Mouse (Mus musculus) neural tube, embryonic 15.5 days (tissue): ENCODE measurements at regions not wholly inside any gene's neighbourhood (a gene's known extent, or its start where the extent isn't known, plus 50 kb on each side); places are given as distances from the start of the nearest gene placed in this dataset.

Source experiments
- ATAC-seq: fragments of 200-750 bp; cut with Nextera tagmentation; 2 replicates; pipeline ENCODE4 v1.8.0; 2017; ENCODE audit warnings: mild to moderate bottlenecking, moderate TSS enrichment, moderate library complexity; ENCODE audit not compliant: low FRiP score
- H3K27ac ChIP-seq: fragments of 300-500 bp; sonication (generic); replicated peaks from 2 replicates; pipeline ENCODE4 v1.5.1; 2015; ENCODE audit warnings: mild to moderate bottlenecking, inconsistent platforms
- H3K27me3 ChIP-seq: fragments of 300-500 bp; sonication (generic); replicated peaks from 2 replicates; pipeline ENCODE4 v1.6.1; 2015; ENCODE audit warnings: inconsistent platforms
- H3K36me3 ChIP-seq: fragments of 300-500 bp; sonication (generic); 2 replicates; pipeline ENCODE4 v1.6.1; 2015; ENCODE audit warnings: inconsistent platforms
- H3K4me1 ChIP-seq: fragments of 300-500 bp; sonication (generic); 2 replicates; pipeline ENCODE4 v1.6.1; 2015; ENCODE audit warnings: inconsistent platforms
- H3K4me2 ChIP-seq: fragments of 300-500 bp; sonication (generic); 2 replicates; pipeline ENCODE4 v1.6.1; 2015; ENCODE audit warnings: inconsistent platforms, mild to moderate bottlenecking, moderate library complexity
- H3K4me3 ChIP-seq: fragments of 300-500 bp; sonication (generic); replicated peaks from 2 replicates; pipeline ENCODE4 v1.5.1; 2015; ENCODE audit warnings: mild to moderate bottlenecking, inconsistent platforms
- H3K9ac ChIP-seq: fragments of 300-500 bp; sonication (generic); replicated peaks from 2 replicates; pipeline ENCODE4 v1.6.1; 2015; ENCODE audit warnings: mild to moderate bottlenecking, inconsistent platforms
- H3K9me3 ChIP-seq: fragments of 300-500 bp; sonication (generic); replicated peaks from 2 replicates; pipeline ENCODE4 v1.6.1; 2016; ENCODE audit warnings: inconsistent platforms
- WGBS: fragments of 180-500 bp; shearing (Covaris S2); methylation state at CpG from one replicate; pipeline ENCODE4 v1.1.7; 2015; ENCODE audit warnings: mixed read lengths; 5-methylcytosine and 5-hydroxymethylcytosine counted together

DNA sequence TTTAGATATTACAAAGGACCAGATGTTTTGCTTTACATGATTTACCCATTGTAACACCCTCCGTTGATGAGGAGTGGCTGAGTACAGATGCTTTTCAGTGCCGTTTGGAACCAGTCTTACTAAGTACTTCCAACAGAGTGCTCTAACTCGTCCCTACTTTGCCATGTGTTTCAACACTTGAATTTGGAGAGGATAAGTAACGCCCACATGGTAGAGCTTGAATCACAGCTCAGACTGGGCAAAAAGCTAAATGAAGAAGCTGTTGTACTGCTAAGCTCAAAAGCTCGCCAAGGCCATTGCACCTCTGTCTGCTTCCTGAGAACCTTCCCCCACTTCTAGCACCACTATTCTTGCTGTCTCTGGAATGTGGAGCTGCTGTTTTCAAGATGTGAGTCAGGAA, 471.1 kb downstream of the Nfib start:
- no peak overlapping the region for H3K27ac ChIP-seq
- no peak overlapping the region for H3K4me3 ChIP-seq
- H3K9me3 ChIP-seq = no peaks in the 10 kb centered on the region
- H3K36me3 ChIP-seq = no peaks in the 10 kb centered on the region
- ATAC-seq = no peak
- no peak overlapping the region for H3K4me2 ChIP-seq
- H3K9ac ChIP-seq = no peak overlapping the region
- no peaks in the 10 kb centered on the region for H3K27me3 ChIP-seq
- 90% methylated on average over 5 of the region's 5 CpGs for WGBS
- no peaks in the 10 kb centered on the region for H3K4me1 ChIP-seq

DNA sequence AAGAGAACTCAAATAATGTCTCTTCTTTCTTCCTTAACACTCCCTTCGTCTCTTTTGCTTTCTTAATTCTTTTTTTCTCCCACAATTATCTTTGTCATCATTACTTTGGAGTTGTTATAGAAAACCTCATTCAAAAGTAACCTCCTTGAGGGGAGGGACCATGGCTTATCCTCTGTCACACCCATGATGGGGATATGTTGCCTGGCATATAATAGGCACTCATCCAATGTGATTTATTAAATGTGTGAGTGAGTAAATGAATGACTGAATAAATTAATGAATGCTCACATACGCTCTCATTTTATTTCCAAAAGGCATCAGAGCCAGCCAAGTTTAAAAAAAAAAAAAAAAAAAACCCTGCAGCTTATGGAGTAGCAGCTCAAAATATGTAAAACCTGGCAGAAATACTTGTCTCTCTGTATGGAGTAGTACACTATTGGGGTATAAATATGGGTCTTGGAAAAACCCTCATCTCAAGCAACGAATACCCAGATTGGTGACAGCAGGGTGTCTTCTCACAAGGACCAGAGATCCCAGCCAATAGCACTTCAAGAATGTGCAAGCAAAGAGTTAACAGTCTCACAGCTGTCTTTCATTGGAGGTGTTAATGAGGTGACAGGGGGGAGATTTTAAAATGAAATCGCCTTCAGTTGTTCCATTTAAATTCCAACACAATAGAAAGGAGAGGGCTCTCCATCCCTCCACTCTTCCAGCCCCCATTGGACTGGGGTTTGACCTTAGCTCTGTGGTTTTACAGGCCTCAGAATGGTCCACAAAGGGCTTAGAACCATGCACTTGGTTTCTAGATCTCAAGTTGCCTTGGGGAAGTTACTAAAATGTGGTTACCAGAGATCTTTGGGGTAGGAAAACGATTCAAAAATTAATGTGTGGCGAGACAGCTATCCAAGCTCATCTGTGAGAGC, 479.1 kb downstream of the Nfib start:
- H3K27ac ChIP-seq = no peak overlapping the region
- no peak overlapping the region for H3K4me3 ChIP-seq
- H3K4me2 ChIP-seq = no peak overlapping the region
- 69% methylated on average over 6 of the region's 6 CpGs for WGBS
- no peaks in the 10 kb centered on the region for H3K27me3 ChIP-seq
- H3K4me1 ChIP-seq = no peaks in the 10 kb centered on the region
- no peaks in the 10 kb centered on the region for H3K9me3 ChIP-seq
- no peak for ATAC-seq
- H3K9ac ChIP-seq = no peak overlapping the region
- H3K36me3 ChIP-seq = no peaks in the 10 kb centered on the region

DNA sequence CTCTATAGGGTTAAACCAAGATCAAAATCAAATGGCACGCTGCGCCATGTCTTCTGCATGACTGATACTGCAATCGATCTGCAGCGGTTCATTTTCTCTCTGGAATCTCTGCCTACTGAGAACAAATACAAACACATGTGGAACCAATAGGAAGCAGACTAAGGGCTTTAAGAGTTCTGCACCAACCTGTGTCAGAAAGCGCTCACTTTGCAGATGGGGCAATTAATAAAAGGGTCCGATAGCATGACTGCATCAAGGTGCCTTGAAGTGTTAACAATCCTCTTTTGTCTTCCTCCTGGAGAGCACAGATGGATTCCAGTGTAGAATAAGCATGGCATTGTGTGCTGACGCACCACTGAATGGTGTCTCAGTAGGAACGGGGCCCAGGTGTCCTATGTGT, 484.8 kb downstream of the Nfib start:
- WGBS = 31% methylated on average over 8 of the region's 8 CpGs
- H3K27ac ChIP-seq = no peak overlapping the region

DNA sequence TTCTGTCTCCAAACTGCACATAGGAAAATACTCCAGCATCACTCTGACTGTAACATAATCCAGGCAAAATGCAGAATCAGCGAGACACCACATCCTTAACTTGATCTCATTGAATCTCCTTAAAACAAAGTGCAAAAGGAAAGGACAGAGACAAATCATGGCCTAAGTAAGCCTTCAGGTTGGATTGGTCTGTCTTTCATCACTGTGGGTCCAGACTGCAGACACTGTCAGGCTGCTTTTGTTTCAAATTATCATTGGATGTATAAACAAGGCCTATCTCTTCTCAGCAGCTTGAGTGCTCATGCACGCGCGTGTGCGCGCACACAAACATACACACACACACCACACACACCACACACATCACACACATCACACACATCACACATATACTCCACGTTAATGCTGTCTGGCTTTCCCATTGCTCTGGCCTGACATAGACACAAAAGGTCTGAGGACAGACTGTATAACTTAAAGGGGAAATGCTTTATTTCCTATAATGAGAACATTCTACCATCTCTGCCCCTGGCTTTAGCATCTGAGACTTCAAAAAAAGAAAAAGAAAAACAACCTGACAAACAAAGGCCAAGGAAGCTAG, 485.3 kb downstream of the Nfib start:
- no peaks in the 10 kb centered on the region for H3K27me3 ChIP-seq
- H3K4me2 ChIP-seq = no peak overlapping the region
- H3K4me1 ChIP-seq = peaks cover 9% of the 10 kb centered on the region; the same call in 1 of the 2 replicates
- H3K9me3 ChIP-seq = no peaks in the 10 kb centered on the region
- H3K27ac ChIP-seq = no peak overlapping the region
- ATAC-seq = no peak
- H3K4me3 ChIP-seq = no peak overlapping the region
- H3K9ac ChIP-seq = no peak overlapping the region
- no peaks in the 10 kb centered on the region for H3K36me3 ChIP-seq
- WGBS = 82% methylated on average over 7 of the region's 7 CpGs

More for the DNA sequence above, 484.8 kb downstream of the Nfib start:
- Histone ChIP-seq H3K4me1 (peaks cover 9% of the 10 kb centered on the region; the same call in 1 of the 2 replicates), H3K36me3 (no peaks in the 10 kb centered on the region), H3K4me2 (no peak overlapping the region), H3K9ac (no peak overlapping the region), H3K27me3 (no peaks in the 10 kb centered on the region), H3K4me3 (no peak overlapping the region), H3K9me3 (no peaks in the 10 kb centered on the region)
- 0 out of 2 replicates have a peak, but pooled peaks have one; percentile 38 for ATAC-seq

DNA sequence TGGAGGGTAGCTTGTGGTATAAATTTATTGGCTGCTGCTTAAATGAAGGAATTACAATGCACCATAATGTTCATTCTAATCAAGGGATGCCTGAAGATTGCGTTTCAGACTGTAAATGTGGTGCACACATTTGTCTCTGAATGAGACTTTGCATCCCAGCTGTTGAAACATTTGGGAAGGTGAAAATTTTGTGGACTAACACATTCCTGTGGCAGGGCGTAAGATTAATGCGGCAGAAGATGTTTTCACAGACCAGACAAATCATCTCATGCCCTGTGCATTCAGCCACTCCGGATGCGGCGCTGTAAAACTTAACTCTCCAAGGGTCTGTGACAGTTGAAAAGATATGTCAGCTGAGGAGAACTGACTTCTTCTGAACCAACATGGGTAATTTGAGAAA, 486.9 kb downstream of the Nfib start:
- H3K4me1 ChIP-seq = peaks cover 9% of the 10 kb centered on the region; the same call in 1 of the 2 replicates
- no peak overlapping the region for H3K9ac ChIP-seq
- H3K36me3 ChIP-seq = no peaks in the 10 kb centered on the region
- no peak overlapping the region for H3K4me2 ChIP-seq
- H3K9me3 ChIP-seq = no peaks in the 10 kb centered on the region
- no peaks in the 10 kb centered on the region for H3K27me3 ChIP-seq
- 73% methylated on average over 6 of the region's 6 CpGs for whole genome bisulfite sequencing
- no peak for ATAC-seq
- H3K27ac ChIP-seq = no peak overlapping the region
- no peak overlapping the region for H3K4me3 ChIP-seq

DNA sequence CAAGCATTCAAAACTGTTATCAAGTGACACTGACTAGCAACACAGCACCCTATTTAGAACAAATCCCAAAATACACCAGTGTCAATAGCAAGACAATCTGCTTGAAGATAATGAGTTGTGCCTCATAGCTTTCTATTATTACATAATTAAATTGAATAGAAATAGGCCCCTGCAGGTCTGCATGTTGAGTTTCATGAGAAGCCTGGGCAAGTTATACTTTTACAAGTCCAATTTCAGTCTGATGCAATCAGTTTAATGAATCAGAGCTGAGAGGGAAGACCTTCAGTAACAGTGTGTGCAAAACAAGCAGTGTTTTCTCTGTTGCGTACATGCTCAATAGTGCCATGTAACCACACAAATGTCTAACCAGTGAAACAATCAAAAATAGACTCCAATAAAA, 498.5 kb downstream of the Nfib start:
- H3K9ac ChIP-seq = no peak overlapping the region
- no peaks in the 10 kb centered on the region for H3K4me1 ChIP-seq
- H3K4me2 ChIP-seq = no peak overlapping the region
- H3K27me3 ChIP-seq = no peaks in the 10 kb centered on the region
- H3K36me3 ChIP-seq = no peaks in the 10 kb centered on the region
- no peaks in the 10 kb centered on the region for H3K9me3 ChIP-seq
- WGBS = 90% methylated on average over 1 of the region's 1 CpGs
- no peak overlapping the region for H3K4me3 ChIP-seq
- H3K27ac ChIP-seq = no peak overlapping the region
- no peak for ATAC-seq

DNA sequence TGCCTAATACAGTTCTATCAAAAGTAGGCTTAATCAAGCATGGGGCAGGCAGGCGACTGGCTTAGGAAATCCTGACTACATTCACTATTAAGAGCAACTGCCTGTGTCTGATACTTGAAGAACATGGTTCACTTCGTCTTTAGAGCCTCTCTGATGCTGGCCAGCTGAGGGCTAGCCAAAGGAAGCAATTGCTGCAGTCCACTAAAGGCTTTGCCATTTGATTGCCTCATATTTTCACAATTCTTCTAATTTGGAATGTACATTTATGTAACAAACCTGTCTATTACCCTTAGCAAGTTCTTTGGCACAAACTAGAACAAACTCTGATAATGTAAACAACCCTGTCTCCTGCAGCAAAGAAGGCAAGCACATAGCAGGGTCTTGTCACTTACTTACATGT, 505.2 kb downstream of the Nfib start:
- ATAC-seq = no peak
- no peak overlapping the region for H3K9ac ChIP-seq
- WGBS = 79% methylated on average over 2 of the region's 2 CpGs

DNA sequence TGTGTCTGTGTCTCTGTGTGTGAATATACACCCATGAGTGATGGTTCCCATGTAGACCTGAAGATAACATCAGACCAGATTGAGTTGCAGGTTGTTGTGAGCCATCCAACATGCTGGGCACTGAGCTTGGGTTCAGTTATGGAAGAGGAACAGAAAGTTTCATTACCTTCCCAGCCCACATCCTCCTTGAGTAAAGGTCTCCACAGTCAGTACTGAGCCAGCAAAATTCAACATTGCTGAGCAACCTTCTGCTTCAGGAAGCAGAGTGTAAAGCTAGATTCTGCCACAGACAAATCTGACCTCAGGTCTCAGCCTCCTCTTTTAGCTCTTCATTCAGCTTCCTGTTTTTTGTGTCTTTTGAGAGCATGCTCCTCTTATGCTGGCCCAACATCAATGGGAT, 506.4 kb downstream of the Nfib start:
- H3K9ac ChIP-seq = no peak overlapping the region
- H3K4me3 ChIP-seq = no peak overlapping the region
- no peak overlapping the region for H3K27ac ChIP-seq
- H3K36me3 ChIP-seq = no peaks in the 10 kb centered on the region
- no peaks in the 10 kb centered on the region for H3K9me3 ChIP-seq
- H3K4me2 ChIP-seq = no peak overlapping the region
- no peaks in the 10 kb centered on the region for H3K27me3 ChIP-seq
- ATAC-seq = no peak
- H3K4me1 ChIP-seq = no peaks in the 10 kb centered on the region

More for the DNA sequence above, 505.2 kb downstream of the Nfib start:
- Histone ChIP-seq H3K27me3 (no peaks in the 10 kb centered on the region), H3K4me1 (no peaks in the 10 kb centered on the region), H3K4me2 (no peak overlapping the region), H3K9me3 (no peaks in the 10 kb centered on the region), H3K36me3 (no peaks in the 10 kb centered on the region), H3K27ac (no peak overlapping the region), H3K4me3 (no peak overlapping the region)

DNA sequence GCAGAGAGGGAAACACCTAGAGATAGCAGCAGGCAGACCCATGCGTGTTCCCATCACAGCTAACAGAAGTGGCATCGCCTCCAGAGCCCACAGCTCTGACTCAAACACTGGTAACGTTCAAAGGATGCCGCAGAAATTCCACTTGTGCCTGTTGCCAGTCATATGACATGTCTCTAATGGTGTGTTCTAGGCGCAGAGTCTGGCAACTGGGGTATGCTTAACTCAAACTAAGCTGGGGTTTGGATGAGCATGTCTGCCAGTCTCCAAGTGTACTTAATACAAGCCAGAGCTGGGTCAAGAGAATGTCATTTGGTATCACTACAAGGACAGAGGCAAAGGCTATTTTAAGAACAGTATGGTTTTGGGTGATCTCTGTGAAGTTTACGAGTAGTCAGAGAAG, 507.9 kb downstream of the Nfib start:
- 85% methylated on average over 6 of the region's 6 CpGs for WGBS
- H3K4me1 ChIP-seq = no peaks in the 10 kb centered on the region
- no peak for ATAC-seq
- no peaks in the 10 kb centered on the region for H3K27me3 ChIP-seq
- no peak overlapping the region for H3K27ac ChIP-seq
- no peaks in the 10 kb centered on the region for H3K9me3 ChIP-seq
- no peak overlapping the region for H3K9ac ChIP-seq
- H3K4me3 ChIP-seq = no peak overlapping the region
- H3K36me3 ChIP-seq = no peaks in the 10 kb centered on the region
- H3K4me2 ChIP-seq = no peak overlapping the region

DNA sequence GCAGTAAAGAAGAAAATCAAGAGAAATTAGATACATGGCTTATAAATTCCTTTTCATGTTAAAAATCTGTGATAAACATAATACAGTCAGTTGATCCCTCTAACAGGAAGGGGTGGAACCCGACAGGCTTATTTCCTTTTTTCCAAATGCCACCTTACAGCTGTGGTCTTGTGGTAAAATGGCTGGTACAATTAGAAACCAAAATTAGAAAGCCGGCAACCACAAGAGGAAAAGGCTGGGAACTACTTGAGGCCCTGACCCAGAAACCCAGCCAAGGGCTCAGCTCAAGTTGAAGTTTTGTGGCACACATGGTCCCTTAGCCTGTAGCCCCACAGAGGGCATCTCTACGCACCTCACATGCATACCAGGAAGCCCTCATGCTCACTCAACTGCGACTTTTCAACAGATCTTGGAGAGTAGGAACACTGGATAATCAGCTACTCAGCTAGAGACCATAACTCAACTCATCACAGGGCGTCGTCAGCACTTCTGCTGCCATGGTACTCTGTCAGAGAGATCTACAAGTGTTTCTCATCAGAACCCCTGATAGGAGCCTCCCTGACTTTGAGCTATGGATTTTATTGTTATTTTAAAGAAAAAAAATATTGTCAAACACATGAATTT, 509.4 kb downstream of the Nfib start:
- Histone ChIP-seq H3K36me3 (no peaks in the 10 kb centered on the region), H3K4me1 (no peaks in the 10 kb centered on the region), H3K27ac (no peak overlapping the region), H3K27me3 (no peaks in the 10 kb centered on the region), H3K4me3 (no peak overlapping the region), H3K9ac (no peak overlapping the region), H3K9me3 (no peaks in the 10 kb centered on the region), H3K4me2 (no peak overlapping the region)
- ATAC-seq = no peak
- 78% methylated on average over 6 of the region's 6 CpGs for WGBS

DNA sequence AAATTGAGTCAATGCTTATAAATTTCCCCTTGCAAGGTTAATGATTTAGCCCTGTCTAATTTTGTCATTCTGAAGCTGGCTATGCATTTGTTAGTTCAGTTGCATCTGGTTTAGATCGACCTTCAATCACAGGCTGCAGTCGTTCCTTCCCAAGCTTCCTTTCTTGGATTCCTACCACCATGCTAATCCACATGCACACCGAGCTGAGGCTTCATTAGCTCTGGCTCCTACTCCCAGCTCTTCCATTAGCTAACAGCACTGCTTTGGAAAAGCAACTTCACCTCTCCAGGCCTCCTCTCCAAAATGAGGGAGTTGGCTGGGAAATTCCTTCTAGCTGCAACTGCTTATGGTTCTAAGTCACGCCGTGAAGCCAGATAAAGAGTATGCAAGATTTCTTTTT, 511.6 kb downstream of the Nfib start:
- 93% methylated on average over 5 of the region's 5 CpGs for WGBS
- H3K9me3 ChIP-seq = no peaks in the 10 kb centered on the region
- H3K36me3 ChIP-seq = no peaks in the 10 kb centered on the region
- no peak overlapping the region for H3K9ac ChIP-seq
- no peak overlapping the region for H3K4me2 ChIP-seq
- H3K4me1 ChIP-seq = no peaks in the 10 kb centered on the region
- no peaks in the 10 kb centered on the region for H3K27me3 ChIP-seq
- no peak overlapping the region for H3K27ac ChIP-seq
- no peak for ATAC-seq
- no peak overlapping the region for H3K4me3 ChIP-seq

DNA sequence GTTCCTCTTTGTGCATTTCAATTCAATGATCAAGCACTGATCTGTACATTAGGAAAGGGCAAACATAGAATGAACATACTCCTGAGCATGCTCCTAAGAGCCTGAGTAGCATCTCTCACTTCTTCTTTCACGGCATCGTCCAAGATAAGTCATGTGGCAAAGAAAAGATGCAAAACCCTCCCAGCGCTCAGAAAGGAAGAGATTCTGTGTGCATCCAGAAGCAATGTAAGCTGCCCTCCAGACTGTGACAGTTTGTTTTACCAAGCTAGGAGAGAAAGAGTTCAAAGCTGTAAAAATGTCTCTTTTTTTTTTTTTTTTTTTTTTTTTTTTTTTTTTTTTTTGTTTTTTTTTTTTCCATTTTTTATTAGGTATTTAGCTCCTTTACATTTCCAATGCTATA, 518.7 kb downstream of the Nfib start:
- 97% methylated on average over 3 of the region's 3 CpGs for WGBS
- no peaks in the 10 kb centered on the region for H3K27me3 ChIP-seq

More for the DNA sequence above, 518.7 kb downstream of the Nfib start:
- no peak for ATAC-seq
- Histone ChIP-seq H3K9me3 (no peaks in the 10 kb centered on the region), H3K36me3 (no peaks in the 10 kb centered on the region), H3K9ac (no peak overlapping the region), H3K4me2 (no peak overlapping the region), H3K4me3 (no peak overlapping the region), H3K4me1 (no peaks in the 10 kb centered on the region), H3K27ac (no peak overlapping the region)
